Mouse (Mus musculus) CD4-positive helper T cell, adult 2 months (primary cell): ENCODE results near the gene Tcirg1.
A peak's percentile ranks its signal among the peaks of the same experiment; 100 is the strongest.

Experiments used
- DNase-seq: peaks from one replicate; pipeline ENCODE4 v3.0.0-alpha.2; 2012; ENCODE audit warnings: low read depth, missing footprints, low spot score

The Tcirg1 gene

GRCm38 (mm10) chr19:3851979-3852681 is 54.8 kb downstream of the Tcirg1 start:
- peak; percentile 49 for DNase-seq

GRCm38 (mm10) chr19:3851502-3851962 is 55.4 kb downstream of the Tcirg1 start, which contains the start of gene Chka:
Gene Chka, plus strand, starts transcription at chr19:3851773.
- peak; percentile 97 for DNase-seq

- DNase-seq = peak; percentile 44
Measured at GRCm38 (mm10) chr19:3850847-3851469, 56.0 kb downstream of the Tcirg1 start.

- no peak for DNase-seq
Measured at GRCm38 (mm10) chr19:3850076-3850475, 56.9 kb downstream of the Tcirg1 start.

- no peak for DNase-seq
Measured at GRCm38 (mm10) chr19:3849251-3849650, 57.7 kb downstream of the Tcirg1 start.

GRCm38 (mm10) chr19:3848207-3848808 is 58.6 kb downstream of the Tcirg1 start:
- no peak for DNase-seq

GRCm38 (mm10) chr19:3847711-3848110 is 59.2 kb downstream of the Tcirg1 start:
- no peak for DNase-seq

GRCm38 (mm10) chr19:3846676-3847604 is 60.0 kb downstream of the Tcirg1 start:
- no peak for DNase-seq
